Mouse (Mus musculus) stomach, postnatal 0 days (tissue): Measurements from ENCODE around the gene Opcml.

Source experiments
- CTCF ChIP-seq: IDR thresholded peaks from 2 replicates; pipeline ENCODE4 v1.5.1; 2016; ENCODE audit warnings: antibody characterized with exemption, low read depth, mild to moderate bottlenecking, moderate library complexity
- EP300 ChIP-seq: optimal IDR thresholded peaks from 2 replicates; pipeline ENCODE3; 2016; ENCODE audit warnings: antibody characterized with exemption

GRCm38 (mm10) chr9:27796535-27796934 is 6.0 kb downstream of the Opcml start:
- TF ChIP-seq CTCF = no peak
- TF ChIP-seq EP300 = no peak
